Mouse (Mus musculus) hindbrain, embryonic 11.5 days (tissue): Measurements from ENCODE around the gene Trpv4. TPM values are rescaled to one million over a fixed set of nuclear protein-coding genes. Genes with fewer than 3 reads are reported as not detected.
A peak's percentile ranks its signal among the peaks of the same experiment; 100 is the strongest.

Experiments
- ATAC-seq: fragments of 200-750 bp; cut with Nextera tagmentation; 2 replicates; pipeline ENCODE4 v1.8.0; 2017; ENCODE audit warnings: mild to moderate bottlenecking, moderate TSS enrichment, moderate library complexity; ENCODE audit not compliant: low FRiP score
- DNase-seq: peaks from one replicate; pipeline ENCODE4 v3.0.0-alpha.2; 2015; ENCODE audit warnings: low spot score
- H3K27ac ChIP-seq: fragments of 300-500 bp; sonication (generic); 2 replicates; pipeline ENCODE4 v1.5.1; 2014; ENCODE audit warnings: mild to moderate bottlenecking, low read depth, low read length
- H3K27me3 ChIP-seq: fragments of 300-500 bp; sonication (generic); 2 replicates; pipeline ENCODE4 v1.6.1; 2014; ENCODE audit warnings: mild to moderate bottlenecking, low read length, moderate library complexity, mixed read lengths; ENCODE audit not compliant: control insufficient read depth, insufficient read depth
- H3K36me3 ChIP-seq: fragments of 300-500 bp; sonication (generic); 2 replicates; pipeline ENCODE4 v1.6.1; 2014; ENCODE audit warnings: mild to moderate bottlenecking, low read length, moderate library complexity, mixed read lengths; ENCODE audit not compliant: control insufficient read depth, insufficient read depth
- H3K4me1 ChIP-seq: fragments of 300-500 bp; sonication (generic); replicated peaks from 2 replicates; pipeline ENCODE4 v1.6.1; 2014; ENCODE audit warnings: low read length, mixed read lengths; ENCODE audit not compliant: control insufficient read depth, insufficient read depth
- H3K4me2 ChIP-seq: fragments of 300-500 bp; sonication (generic); replicated peaks from 2 replicates; pipeline ENCODE4 v1.6.1; 2014; ENCODE audit warnings: mild to moderate bottlenecking, low read depth, low read length
- H3K4me3 ChIP-seq: fragments of 300-500 bp; sonication (generic); 2 replicates; pipeline ENCODE4 v1.5.1; 2014; ENCODE audit warnings: low read depth, low read length
- H3K9ac ChIP-seq: fragments of 300-500 bp; sonication (generic); 2 replicates; pipeline ENCODE4 v1.6.1; 2014; ENCODE audit warnings: low read depth, low read length
- H3K9me3 ChIP-seq: fragments of 300-500 bp; sonication (generic); 2 replicates; pipeline ENCODE4 v1.6.1; 2016; ENCODE audit warnings: low read length; ENCODE audit not compliant: control insufficient read depth
- WGBS: fragments of 180-500 bp; shearing (Covaris S2); extraction: QIAGEN DNeasy Blood & Tissue Kit; methylation state at CpG from one replicate; pipeline ENCODE4 v1.1.7; 2014; 5-methylcytosine and 5-hydroxymethylcytosine counted together
- polyA plus RNA-seq: library from polyadenylated mRNA; unstranded; fragments of >200 nt; fragmentation: Nextera tagmentation; extraction: Ambion mirVana; gene quantifications from 2 replicates; pipeline ENCODE4 v1.2.1, GENCODE M21; 2014

Gene Trpv4
- polyA plus RNA-seq, 1 experiment from 2014 or later = 0.85 TPM

DNA sequence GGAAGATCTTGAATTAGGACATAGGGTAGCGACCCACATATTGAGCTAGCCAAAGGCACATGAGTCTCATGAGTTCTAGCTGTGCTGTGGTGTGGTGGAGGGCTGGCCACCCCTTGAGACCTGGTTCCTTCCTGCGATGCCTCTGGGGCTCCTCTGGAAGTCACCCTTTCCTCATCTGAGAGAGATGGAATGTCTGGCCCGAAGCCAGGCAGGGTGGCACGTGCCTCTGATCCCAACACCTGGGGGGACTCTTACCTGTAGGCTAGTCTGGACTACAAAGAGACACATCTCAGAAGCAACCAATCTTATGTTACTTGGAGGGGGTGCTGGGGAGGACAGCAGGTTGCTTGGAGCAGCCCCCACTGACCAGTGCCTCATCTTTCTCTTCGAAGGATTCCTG lies 64.3 kb downstream of the Trpv4 start:
- no peak overlapping the region for H3K9ac ChIP-seq
- no peaks in the 10 kb centered on the region for H3K36me3 ChIP-seq
- DNase-seq (no peak), ATAC-seq (no peak)
- H3K9me3 ChIP-seq = no peaks in the 10 kb centered on the region
- 93% methylated on average over 5 of the region's 5 CpGs for WGBS
- H3K4me1 ChIP-seq = peaks cover 31% of the 10 kb centered on the region
- no peaks in the 10 kb centered on the region for H3K27me3 ChIP-seq
- no peak overlapping the region for H3K4me3 ChIP-seq
- 0 out of 2 replicates have a peak overlapping the region, but pooled peaks have one; percentile 7 for H3K27ac ChIP-seq
- no peak overlapping the region for H3K4me2 ChIP-seq

GRCm38 (mm10) chr5:114593161-114593821 lies 64.9 kb downstream of the Trpv4 start:
- Histone ChIP-seq H3K27ac (no peak overlapping the region), H3K9ac (no peak overlapping the region), H3K4me2 (no peak overlapping the region), H3K27me3 (no peaks in the 10 kb centered on the region), H3K4me1 (peaks cover 31% of the 10 kb centered on the region), H3K9me3 (no peaks in the 10 kb centered on the region), H3K36me3 (no peaks in the 10 kb centered on the region), H3K4me3 (no peak overlapping the region)
- 67% methylated on average over 12 of the region's 12 CpGs for WGBS
- DNase-seq (no peak), ATAC-seq (no peak)

- H3K9me3 ChIP-seq = no peaks in the 10 kb centered on the region
- 0 out of 2 replicates have a peak overlapping the region, but pooled peaks have one; percentile 11 for H3K27ac ChIP-seq
- no peaks in the 10 kb centered on the region for H3K36me3 ChIP-seq
- no peak overlapping the region for H3K4me2 ChIP-seq
- peaks cover 34% of the 10 kb centered on the region for H3K4me1 ChIP-seq
- WGBS = 60% methylated on average over 19 of the region's 19 CpGs
- DNase-seq = no peak
- no peaks in the 10 kb centered on the region for H3K27me3 ChIP-seq
- H3K9ac ChIP-seq = no peak overlapping the region
- no peak for ATAC-seq
- no peak overlapping the region for H3K4me3 ChIP-seq
These were observed 65.6 kb downstream of the Trpv4 start for GRCm38 (mm10) chr5:114592463-114593160.

- 38% methylated on average over 15 of the region's 15 CpGs for WGBS
- no peak overlapping the region for H3K4me3 ChIP-seq
- H3K4me1 ChIP-seq = peaks cover 32% of the 10 kb centered on the region
- DNase-seq = peak; percentile 36
- no peak overlapping the region for H3K9ac ChIP-seq
- no peak overlapping the region for H3K4me2 ChIP-seq
- peak overlapping the region; percentile 79 for H3K27ac ChIP-seq
- no peaks in the 10 kb centered on the region for H3K36me3 ChIP-seq
- no peaks in the 10 kb centered on the region for H3K27me3 ChIP-seq
- H3K9me3 ChIP-seq = no peaks in the 10 kb centered on the region
- ATAC-seq = peak; percentile 25; the same call in 1 of the 2 replicates
These were observed 67.1 kb downstream of the Trpv4 start for GRCm38 (mm10) chr5:114591151-114591561.

- H3K9ac ChIP-seq = 0 out of 2 replicates have a peak overlapping the region, but pooled peaks have one; percentile 15
- DNase-seq (no peak), ATAC-seq (no peak)
- H3K9me3 ChIP-seq = no peaks in the 10 kb centered on the region
- 77% methylated on average over 17 of the region's 17 CpGs for WGBS
- no peak overlapping the region for H3K4me2 ChIP-seq
- peak overlapping the region; percentile 79 for H3K27ac ChIP-seq
- no peaks in the 10 kb centered on the region for H3K36me3 ChIP-seq
- H3K4me3 ChIP-seq = no peak overlapping the region
- H3K4me1 ChIP-seq = peaks cover 35% of the 10 kb centered on the region
- no peaks in the 10 kb centered on the region for H3K27me3 ChIP-seq
These were observed 67.9 kb downstream of the Trpv4 start for GRCm38 (mm10) chr5:114590043-114590913.

DNA sequence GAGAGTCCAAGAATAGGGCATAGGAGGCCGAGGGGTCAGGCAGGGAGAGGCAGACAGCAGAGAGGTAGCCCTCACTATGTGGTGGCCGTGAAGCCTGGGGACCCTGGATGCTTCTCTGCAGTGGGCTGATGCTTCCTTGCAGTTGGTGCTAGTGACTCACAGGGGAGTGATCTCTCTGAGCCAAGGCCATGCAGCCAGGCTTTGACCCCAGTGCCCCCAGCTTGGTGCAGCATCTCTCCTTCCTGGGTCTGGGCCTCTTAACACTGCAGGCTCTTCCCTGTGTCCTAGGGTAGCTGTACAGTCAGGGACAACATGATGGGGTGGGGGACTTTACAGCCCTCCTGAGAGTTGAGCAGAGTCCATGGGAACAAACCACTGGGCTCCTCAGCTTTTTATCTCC lies 68.8 kb downstream of the Trpv4 start:
- Histone ChIP-seq H3K4me2 (no peak overlapping the region), H3K4me1 (peaks cover 38% of the 10 kb centered on the region), H3K9ac (no peak overlapping the region), H3K9me3 (no peaks in the 10 kb centered on the region), H3K36me3 (no peaks in the 10 kb centered on the region), H3K27me3 (0 out of 2 replicates have a peak, but pooled peaks cover 2% of the 10 kb centered on the region), H3K4me3 (no peak overlapping the region), H3K27ac (peak overlapping the region; percentile 79; the same call in 1 of the 2 replicates)
- WGBS = 21% methylated on average over 2 of the region's 2 CpGs
- DNase-seq = no peak
- ATAC-seq = no peak

GRCm38 (mm10) chr5:114589026-114589425 lies 69.2 kb downstream of the Trpv4 start:
- H3K4me1 ChIP-seq = peaks cover 43% of the 10 kb centered on the region
- ATAC-seq = 0 out of 2 replicates have a peak, but pooled peaks have one; percentile 20
- 0 out of 2 replicates have a peak, but pooled peaks cover 2% of the 10 kb centered on the region for H3K27me3 ChIP-seq
- peak overlapping the region; percentile 79 for H3K27ac ChIP-seq
- H3K36me3 ChIP-seq = no peaks in the 10 kb centered on the region
- no peak overlapping the region for H3K4me3 ChIP-seq
- H3K4me2 ChIP-seq = no peak overlapping the region
- 27% methylated on average over 6 of the region's 6 CpGs for WGBS
- no peak for DNase-seq
- H3K9me3 ChIP-seq = no peaks in the 10 kb centered on the region
- no peak overlapping the region for H3K9ac ChIP-seq

GRCm38 (mm10) chr5:114588416-114588815 lies 69.8 kb downstream of the Trpv4 start:
- Histone ChIP-seq H3K9ac (no peak overlapping the region), H3K4me1 (peaks cover 48% of the 10 kb centered on the region)
- WGBS = 59% methylated on average over 10 of the region's 10 CpGs

More at GRCm38 (mm10) chr5:114588416-114588815, 69.8 kb downstream of the Trpv4 start:
- no peak for DNase-seq
- H3K27ac ChIP-seq = peak overlapping the region; percentile 55
- no peak overlapping the region for H3K4me3 ChIP-seq
- ATAC-seq = no peak
- no peaks in the 10 kb centered on the region for H3K36me3 ChIP-seq
- no peak overlapping the region for H3K4me2 ChIP-seq
- 0 out of 2 replicates have a peak, but pooled peaks cover 2% of the 10 kb centered on the region for H3K27me3 ChIP-seq
- H3K9me3 ChIP-seq = no peaks in the 10 kb centered on the region
